Mouse (Mus musculus): ENCODE measurements around the gene Adssl1.

The Adssl1 gene

DNA sequence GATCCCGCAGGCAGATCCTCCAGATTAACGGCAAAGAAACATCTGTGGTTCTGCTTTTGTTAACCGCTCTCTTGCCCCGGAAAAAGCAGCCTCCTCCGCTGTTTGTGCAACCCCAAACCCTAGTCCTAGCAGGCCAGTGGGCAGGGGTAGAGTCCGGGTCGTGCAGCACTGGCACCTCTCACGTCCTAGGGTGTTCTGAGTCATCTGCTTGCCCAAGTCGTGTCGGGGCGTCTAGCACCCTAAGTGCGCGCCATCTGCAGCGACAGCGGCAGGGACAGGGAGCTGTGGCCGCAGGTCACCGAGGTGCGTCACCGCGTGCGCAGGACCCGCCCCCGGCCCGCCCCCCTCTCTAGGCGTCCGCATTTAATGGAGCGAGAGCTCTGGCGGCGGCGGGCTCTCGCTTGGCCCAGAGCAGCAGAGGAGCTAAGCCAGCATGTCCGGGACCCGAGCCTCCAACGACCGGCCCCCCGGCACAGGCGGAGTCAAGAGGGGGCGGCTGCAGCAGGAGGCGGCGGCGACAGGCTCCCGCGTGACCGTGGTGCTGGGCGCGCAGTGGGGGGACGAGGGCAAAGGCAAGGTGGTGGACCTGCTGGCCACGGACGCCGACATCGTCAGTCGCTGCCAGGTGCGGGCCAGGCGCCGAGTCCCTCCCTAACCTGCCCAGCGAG lies at the start of gene Adssl1:
Gene Adssl1 (plus strand): TSS at position 360 of the 668 bp plus-strand sequence.
- DNase-seq: peak; percentile 62

DNA sequence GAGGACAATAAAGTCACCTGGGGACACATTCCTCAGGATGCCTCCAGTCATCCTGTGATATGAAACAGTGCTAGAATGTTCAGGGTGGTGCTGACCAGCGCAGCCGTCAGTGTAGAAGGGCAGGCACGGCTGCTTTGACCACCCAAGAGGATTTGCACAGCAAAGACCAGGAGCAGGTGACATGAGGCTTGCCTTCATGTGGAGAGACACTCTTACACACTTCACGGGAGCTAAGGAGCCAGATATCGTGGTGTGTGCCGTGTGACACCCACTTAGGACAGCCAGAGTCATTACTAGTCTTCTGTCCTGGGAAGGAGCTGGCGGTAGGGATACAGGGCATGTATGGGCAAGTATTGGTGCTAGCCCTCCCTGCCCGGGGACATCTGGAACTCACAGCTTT lies 49.7 kb upstream of the Adssl1 start:
- no peak for DNase-seq

DNA sequence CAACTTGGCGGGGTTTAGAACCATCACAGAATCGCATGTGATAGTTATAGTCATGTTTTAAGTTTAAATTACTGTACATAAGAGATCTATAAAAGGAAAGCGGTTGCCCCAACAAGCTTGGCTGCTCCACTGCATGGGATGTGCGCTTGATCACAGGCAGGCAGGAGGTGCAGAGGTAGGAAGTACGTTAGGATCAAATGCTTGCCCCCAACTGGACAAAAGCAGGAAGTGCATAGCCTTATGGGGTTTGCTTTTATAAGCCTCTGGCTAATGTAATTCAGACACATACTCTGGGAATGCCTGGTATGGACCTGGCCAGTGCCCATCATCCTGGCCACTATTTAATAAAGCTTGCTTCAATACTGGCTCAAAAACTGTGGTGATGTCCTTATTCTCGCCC lies 48.8 kb upstream of the Adssl1 start:
- DNase-seq: no peak

- no peak for DNase-seq
These were observed 44.4 kb upstream of the Adssl1 start for GRCm38 (mm10) chr12:112575274-112575986.

- peak; percentile 91 for DNase-seq
These were observed 43.5 kb upstream of the Adssl1 start for GRCm38 (mm10) chr12:112576341-112576740.

DNA sequence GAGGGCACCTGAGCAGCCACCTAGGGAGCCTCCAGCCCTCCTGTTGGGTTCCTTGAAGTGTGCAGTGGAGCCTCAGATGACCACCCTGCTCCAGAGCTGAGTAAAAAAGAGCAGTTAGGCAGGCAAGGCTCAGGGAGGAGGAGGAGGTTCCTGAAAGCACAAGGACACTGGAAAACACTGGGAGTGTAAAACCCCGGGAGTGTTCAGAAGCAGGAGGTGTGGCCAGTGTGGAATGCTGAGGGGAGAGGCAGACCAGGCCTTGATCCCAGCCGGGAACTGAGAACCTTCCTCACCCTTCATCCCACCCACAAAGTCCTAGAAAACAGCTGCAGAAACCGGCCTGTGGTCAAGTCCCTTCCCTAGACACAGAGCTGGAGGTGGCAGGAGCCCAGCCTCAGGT lies 43.1 kb upstream of the Adssl1 start:
- DNase-seq: peak; percentile 66

- peak; percentile 49 for DNase-seq
These were observed 41.4 kb upstream of the Adssl1 start for GRCm38 (mm10) chr12:112578296-112579090.

- no peak for DNase-seq
These were observed 40.4 kb upstream of the Adssl1 start for GRCm38 (mm10) chr12:112579430-112579829.

DNA sequence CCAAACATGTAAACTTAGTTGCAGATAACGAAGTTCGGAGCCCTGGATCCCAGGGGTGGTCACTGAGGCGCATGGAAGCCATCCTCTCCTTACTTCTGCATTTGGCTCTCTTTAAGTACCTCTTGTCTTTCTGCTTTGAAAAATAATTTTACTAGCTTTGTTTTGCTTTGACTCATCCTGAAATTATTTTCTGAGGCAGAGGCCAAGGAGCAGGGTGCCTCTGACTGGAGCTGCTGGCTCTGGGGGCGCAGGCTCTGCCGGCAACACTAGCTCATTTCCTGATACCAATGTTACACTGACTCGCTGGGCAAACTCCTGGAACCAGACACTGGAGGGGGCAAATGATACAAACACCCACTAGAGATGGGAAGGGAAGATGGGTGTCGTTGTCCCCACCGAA lies 39.9 kb upstream of the Adssl1 start:
- no peak for DNase-seq

DNA sequence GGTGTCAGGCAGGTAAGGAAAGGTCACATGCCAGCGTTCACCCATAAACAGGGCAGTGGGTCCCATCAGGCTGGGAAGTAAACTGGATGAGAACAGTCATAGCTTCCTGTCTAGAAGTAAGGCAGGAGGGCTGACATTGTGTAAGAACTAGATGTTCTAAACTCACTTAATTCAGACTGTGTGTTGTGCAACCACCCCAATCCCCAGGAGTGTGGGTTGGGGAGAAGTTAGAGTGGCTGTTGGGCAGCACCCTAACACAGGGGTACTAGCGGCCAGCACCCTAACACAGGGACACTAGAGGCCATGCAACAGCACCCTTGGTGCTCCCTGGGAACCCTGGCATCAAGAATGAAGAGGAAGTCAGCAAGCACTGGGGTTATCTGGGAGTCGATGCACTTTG lies 38.7 kb upstream of the Adssl1 start:
- DNase-seq: no peak

DNA sequence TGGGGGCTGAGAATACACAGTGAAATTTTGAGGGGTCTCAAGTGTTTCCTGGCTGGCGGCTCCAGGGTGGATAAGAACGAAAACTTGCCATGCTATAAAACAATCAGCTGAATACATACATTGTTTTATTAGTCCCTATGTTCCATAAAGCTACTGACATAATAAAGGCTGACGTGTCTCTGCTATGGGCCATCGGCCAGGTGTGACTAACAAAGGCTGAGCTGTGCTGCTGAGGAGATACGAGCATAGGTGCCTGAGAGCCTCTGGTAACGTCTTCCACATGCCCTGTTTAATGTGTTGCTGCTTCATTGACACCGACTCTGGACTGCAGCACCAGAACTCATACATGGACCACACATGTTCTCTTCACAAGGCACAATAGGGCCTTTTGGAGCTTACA lies 34.9 kb upstream of the Adssl1 start:
- DNase-seq: no peak

GRCm38 (mm10) chr12:112585924-112586538 lies 33.8 kb upstream of the Adssl1 start:
- DNase-seq: peak; percentile 80

DNA sequence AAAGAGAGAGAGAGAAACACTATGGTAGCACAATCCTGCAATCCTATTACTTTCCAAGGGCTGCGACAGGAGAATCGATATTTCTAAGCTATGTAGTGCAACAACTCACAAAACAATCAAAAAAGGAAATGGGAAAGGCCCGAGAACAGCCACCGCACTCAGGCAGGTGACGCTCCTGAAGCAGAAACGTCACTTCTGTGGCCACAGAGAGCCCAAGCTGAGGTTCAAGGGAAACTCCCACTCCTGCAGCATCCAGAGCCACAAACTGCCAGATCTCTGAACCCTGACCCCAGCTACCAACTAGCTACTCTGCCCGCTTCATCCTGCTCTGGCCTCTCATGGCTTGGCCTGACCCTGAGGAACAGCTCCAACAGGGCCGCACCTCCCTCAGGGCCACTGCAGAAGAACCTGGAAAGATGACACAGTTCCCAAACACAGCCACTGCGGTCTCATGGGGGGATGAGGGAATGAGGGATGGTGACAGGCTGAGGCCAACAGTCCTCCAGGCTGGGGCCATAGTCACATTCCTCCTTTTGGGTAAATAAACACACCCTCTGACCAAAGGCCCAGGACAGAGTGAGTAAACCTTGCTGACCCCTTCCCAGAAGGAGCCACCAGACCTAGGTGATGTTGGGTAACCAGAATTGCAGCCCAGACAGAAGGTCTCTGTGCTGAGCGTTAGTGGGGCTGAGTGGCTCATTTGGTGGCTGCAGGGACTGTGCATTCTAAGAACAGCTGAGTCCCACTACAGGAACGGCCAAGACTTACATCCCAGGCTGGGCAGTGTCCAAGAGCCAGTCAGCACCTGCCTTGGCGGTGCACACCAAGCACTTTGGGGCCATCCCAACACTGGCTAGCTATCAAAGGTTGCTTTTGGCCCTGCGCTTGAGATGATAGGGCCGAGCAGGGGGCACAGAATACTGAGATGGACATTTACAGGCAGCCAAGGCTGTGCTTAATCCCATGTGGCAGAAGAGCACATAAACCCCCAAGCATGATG lies 32.4 kb upstream of the Adssl1 start:
- no peak for DNase-seq

GRCm38 (mm10) chr12:112588426-112589256 lies 31.2 kb upstream of the Adssl1 start, which contains the start of gene Inf2:
Inf2 (plus strand) TSS chr12:112588784.
- DNase-seq: peak; percentile 88

DNA sequence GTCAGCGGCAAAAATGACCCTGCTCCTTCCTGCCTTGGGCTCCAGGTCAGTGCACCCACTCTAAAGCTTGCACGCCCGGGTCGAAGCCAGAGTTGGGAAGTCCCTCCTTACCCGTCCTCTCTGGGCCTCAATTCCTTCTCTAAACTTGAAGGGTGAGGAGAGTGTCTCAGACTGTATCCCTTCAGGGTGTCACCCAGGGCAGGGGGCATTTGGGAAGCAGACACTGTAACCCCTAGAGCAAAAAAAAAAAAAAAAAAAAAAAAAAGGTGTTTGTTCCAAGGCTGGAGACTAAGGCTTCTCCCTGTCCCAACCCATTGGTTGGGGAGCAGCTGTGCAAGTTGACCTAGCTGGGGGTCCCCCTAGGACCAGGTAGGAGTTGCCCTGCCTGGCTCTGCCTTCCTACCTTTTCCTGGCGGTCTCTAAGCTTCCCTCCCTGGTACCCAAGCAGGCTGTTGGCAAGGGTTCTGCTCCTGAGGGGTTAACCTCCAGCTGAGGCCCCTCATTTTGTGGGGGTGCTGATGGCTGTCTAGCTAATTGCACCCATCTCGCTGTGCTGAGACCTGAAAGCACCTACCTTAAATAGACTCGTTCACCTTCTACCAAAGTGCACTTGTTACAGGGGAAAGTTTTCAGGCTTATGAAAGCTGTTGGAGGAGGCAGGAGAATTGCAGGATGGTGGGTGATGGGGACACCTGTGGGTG lies 30.2 kb upstream of the Adssl1 start:
- DNase-seq: no peak

DNA sequence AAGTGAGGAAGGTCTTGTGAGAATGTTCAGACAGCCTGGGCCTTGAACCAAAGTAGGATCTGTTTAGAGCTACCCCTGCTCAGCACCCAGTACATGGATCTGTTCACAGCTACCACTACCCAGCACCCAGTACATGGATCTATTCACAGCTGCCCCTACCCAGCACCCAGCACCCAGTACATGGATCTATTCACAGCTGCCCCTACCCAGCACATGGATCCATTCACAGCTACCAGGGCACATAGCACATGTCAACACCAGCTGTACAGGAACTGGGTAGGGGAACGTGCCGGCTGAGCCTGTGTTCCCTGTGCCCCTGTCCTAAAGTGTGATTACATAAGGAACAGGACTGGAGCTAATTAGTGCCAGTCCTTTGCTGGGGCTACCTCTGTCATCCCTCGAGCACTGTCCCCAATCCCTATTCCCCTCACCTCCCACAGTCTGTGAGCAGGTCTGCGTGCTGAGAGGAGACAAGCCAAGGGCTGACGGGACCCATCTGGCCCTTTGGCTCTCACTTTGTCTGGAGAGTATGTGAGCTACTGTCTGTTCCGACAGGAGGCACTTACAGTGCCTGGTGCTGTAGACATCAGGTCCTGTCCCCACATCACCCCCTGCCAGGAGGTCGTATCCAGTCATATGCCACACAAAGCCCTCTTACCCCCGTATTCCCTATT lies 29.1 kb upstream of the Adssl1 start:
- peak; percentile 45 for DNase-seq

GRCm38 (mm10) chr12:112591240-112591639 lies 28.6 kb upstream of the Adssl1 start:
- no peak for DNase-seq

DNA sequence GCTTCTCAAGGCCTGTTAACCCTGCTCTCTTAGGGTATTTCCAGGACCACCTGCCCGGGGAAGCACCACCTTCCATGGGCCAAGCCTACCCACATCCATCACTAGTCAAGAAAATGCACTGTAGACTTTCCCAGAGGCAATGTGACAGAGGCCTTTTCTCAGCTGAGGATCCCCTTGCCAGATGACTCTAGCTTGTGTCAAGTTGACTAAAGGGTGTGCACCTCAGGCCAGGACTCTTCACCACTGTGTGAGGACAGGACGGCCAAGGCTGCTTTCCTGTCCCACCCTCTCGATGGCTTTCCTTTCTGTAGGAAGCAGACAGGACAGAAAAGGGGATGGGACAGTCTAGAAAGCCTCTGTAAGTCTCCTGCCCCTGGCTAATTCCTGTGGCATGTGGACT lies 28.1 kb upstream of the Adssl1 start:
- no peak for DNase-seq

GRCm38 (mm10) chr12:112592985-112593734 lies 26.7 kb upstream of the Adssl1 start:
- peak; percentile 51 for DNase-seq

Data from right cerebral cortex, adult 18-20 months (tissue).